Mouse (Mus musculus) lung, embryonic 14.5 days (tissue): ENCODE data around the gene Actr2. TPM values are rescaled to one million over a fixed set of nuclear protein-coding genes. Genes with fewer than 3 reads are reported as not detected.
A peak's percentile ranks its signal among the peaks of the same experiment; 100 is the strongest.
"Not testable (repeated sequence)": the region's sequence is repeated elsewhere in the genome, so short reads cannot be mapped to it uniquely, and the experiment has no call there.

Source experiments
- ATAC-seq: fragments of 200-750 bp; cut with Nextera tagmentation; 2 replicates; pipeline ENCODE4 v1.8.0; 2017; ENCODE audit warnings: mild to moderate bottlenecking, moderate TSS enrichment, moderate library complexity; ENCODE audit not compliant: insufficient read depth
- DNase-seq: peaks from one replicate; pipeline ENCODE4 v3.0.0-alpha.2; 2015
- H3K27ac ChIP-seq: fragments of 300-500 bp; sonication (generic); 2 replicates; pipeline ENCODE4 v1.5.1; 2014; ENCODE audit warnings: low read depth, mild to moderate bottlenecking, moderate library complexity
- H3K27me3 ChIP-seq: fragments of 300-500 bp; sonication (generic); 2 replicates; pipeline ENCODE4 v1.6.1; 2014; ENCODE audit warnings: low read length, control low read depth; ENCODE audit not compliant: insufficient read depth
- H3K36me3 ChIP-seq: fragments of 300-500 bp; sonication (generic); 2 replicates; pipeline ENCODE4 v1.6.1; 2014; ENCODE audit warnings: control low read depth; ENCODE audit not compliant: insufficient read depth
- H3K4me1 ChIP-seq: fragments of 300-500 bp; sonication (generic); 2 replicates; pipeline ENCODE4 v1.6.1; 2014; ENCODE audit warnings: antibody characterized with exemption, control low read depth; ENCODE audit not compliant: insufficient read depth
- H3K4me2 ChIP-seq: fragments of 300-500 bp; sonication (generic); 2 replicates; pipeline ENCODE4 v1.6.1; 2014; ENCODE audit warnings: mild to moderate bottlenecking
- H3K4me3 ChIP-seq: fragments of 300-500 bp; sonication (generic); 2 replicates; pipeline ENCODE4 v1.5.1; 2014; ENCODE audit warnings: low read depth, low read length
- H3K9ac ChIP-seq: fragments of 300-500 bp; sonication (generic); 2 replicates; pipeline ENCODE4 v1.6.1; 2014
- H3K9me3 ChIP-seq: fragments of 300-500 bp; sonication (generic); 2 replicates; pipeline ENCODE4 v1.6.1; 2016; ENCODE audit warnings: low read depth, low read length, control low read depth
- CTCF ChIP-seq: IDR thresholded peaks from 2 replicates; pipeline ENCODE4 v1.5.1; 2016; ENCODE audit warnings: antibody characterized with exemption, low read depth
- WGBS: fragments of 180-500 bp; shearing (Covaris S2); extraction: QIAGEN DNeasy Blood & Tissue Kit; methylation state at CpG from one replicate; pipeline ENCODE4 v1.1.7; 2014; 5-methylcytosine and 5-hydroxymethylcytosine counted together
- polyA plus RNA-seq: library from polyadenylated mRNA; unstranded; fragments of >200 nt; fragmentation: Nextera tagmentation; extraction: Ambion mirVana; gene quantifications from 2 replicates; pipeline ENCODE4 v1.2.1, GENCODE M21; 2014

The Actr2 gene
- polyA plus RNA-seq, 1 experiment from 2014 or later, result 65.9 TPM

DNA sequence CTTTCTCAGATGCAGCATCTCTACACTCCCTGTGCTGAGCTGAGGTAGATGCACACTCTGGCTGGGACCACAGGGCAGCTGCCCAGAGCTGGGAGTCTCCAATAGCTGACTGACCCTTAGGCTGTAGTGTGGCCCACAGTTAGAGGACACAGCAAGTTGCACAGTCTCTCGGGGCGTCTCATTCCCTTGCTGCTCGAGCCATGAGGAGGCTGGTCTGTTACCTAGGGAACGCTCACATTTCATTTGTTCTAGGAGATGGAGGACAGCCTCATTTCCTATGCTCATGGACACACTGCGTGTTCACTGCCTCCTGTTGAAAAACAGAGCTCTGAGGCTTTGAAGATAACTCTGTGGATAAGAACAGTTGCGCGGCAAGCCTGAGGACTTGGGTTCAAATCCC, 76.7 kb downstream of the Actr2 start:
- TF ChIP-seq CTCF, result no peak
- ATAC-seq (no peak), DNase-seq (no peak)
- H3K4me1 ChIP-seq, result 0 out of 2 replicates have a peak, but pooled peaks cover 4% of the 10 kb centered on the region
- no peaks in the 10 kb centered on the region for H3K27me3 ChIP-seq
- H3K9me3 ChIP-seq, result no peaks in the 10 kb centered on the region
- H3K9ac ChIP-seq, result no peak overlapping the region
- H3K36me3 ChIP-seq, result no peaks in the 10 kb centered on the region
- no peak overlapping the region for H3K4me3 ChIP-seq
- no peak overlapping the region for H3K4me2 ChIP-seq
- 77% methylated on average over 7 of the region's 7 CpGs for WGBS
- no peak overlapping the region for H3K27ac ChIP-seq

DNA sequence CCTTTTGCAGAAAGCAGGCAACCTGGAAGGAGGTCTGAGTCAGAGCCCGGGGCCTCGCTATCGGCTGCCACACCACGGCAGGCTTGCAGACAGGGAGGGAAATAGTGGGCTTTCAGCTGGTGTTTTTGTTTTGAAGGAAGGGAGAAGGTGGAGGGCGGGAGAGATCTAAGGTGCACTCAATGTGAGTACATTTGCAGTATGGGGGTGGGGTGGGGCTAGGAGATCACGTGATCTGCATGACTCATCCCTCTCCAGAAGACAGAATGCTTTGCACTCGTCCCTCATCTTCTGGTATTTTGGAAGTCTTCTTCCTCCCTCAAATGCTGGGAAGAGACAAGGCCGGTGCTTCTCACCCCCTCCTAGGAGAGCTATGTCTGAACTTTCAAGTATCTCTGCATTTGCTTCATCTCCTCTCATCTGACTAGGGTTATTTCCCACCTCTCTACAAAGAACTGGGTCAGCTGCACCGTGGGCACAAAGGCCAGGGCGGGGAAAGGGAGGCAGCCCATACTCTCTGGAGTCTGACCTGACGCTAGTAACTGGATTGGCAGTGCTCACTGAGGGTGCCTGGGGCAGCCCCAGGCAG, 77.3 kb downstream of the Actr2 start:
- no peak for ATAC-seq
- Histone ChIP-seq H3K27ac (no peak overlapping the region), H3K9ac (no peak overlapping the region), H3K9me3 (no peaks in the 10 kb centered on the region), H3K36me3 (no peaks in the 10 kb centered on the region), H3K4me1 (0 out of 2 replicates have a peak, but pooled peaks cover 4% of the 10 kb centered on the region), H3K4me3 (no peak overlapping the region), H3K27me3 (no peaks in the 10 kb centered on the region), H3K4me2 (no peak overlapping the region)
- no peak for DNase-seq
- TF ChIP-seq CTCF, result no peak
- 51% methylated on average over 11 of the region's 11 CpGs for WGBS

DNA sequence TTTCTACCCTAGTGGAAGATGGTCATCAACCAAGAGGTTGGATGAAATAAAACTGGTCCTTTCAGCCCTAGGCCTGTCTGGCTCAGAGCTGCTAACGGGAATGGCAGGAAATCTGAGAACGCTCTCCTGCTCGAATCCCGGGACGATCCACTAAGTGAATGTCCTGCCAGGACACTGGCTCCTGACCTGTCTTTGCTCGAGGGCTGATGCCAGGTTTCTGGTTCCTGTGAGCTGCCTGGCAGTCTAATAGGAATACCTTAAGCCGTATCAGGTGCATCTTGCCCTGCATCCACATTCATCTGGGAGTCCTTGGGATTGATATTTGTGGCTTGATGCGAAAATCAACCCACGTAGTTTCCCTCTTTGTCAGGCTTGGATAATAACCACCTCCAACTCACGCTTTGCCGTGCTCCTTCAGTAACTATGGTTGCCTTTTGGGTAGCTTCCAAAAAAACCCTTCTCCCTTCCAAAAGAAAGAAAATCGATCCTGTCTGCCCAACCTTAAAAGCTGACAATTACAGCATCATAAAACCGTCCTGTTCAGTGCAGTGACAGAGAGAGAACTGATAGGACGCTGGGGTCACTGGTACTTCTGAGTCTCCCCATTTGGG, 78.3 kb downstream of the Actr2 start:
- H3K9me3 ChIP-seq, result no peaks in the 10 kb centered on the region
- no peak overlapping the region for H3K4me2 ChIP-seq
- H3K4me3 ChIP-seq, result no peak overlapping the region
- 0 out of 2 replicates have a peak, but pooled peaks cover 4% of the 10 kb centered on the region for H3K4me1 ChIP-seq
- ATAC-seq, result no peak
- 62% methylated on average over 14 of the region's 14 CpGs for WGBS
- no peak for TF ChIP-seq CTCF
- no peaks in the 10 kb centered on the region for H3K36me3 ChIP-seq
- no peaks in the 10 kb centered on the region for H3K27me3 ChIP-seq
- H3K9ac ChIP-seq, result no peak overlapping the region
- no peak for DNase-seq
- H3K27ac ChIP-seq, result no peak overlapping the region

DNA sequence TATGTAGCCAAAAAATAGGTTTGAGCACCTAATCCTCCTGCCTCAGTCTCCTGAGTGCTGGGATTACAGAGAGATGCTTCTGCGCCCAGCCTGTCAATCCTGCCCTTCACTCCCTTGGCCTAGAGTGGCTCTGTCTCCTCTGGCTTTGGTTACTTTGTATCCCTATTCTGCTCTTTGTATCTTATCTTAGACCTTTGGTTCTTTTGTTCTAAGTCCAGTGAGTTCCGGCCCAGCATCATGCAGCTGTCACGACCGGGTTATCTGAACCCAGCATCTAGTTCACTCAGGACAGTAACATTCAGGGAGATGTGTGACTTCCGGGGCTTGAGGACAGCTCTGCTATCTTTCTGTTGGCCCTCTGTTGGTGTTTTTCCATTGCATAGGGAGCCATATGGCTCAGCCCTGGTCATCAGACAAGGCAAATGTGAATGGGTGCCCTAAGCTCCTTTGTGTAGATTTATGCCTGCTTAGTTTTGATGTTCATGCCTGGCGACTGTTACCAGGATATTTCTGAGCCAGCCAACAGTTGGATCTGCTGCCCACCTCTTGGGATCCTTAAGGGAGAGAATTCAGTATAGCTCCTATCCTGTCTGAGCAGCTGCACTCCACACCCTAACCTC, 79.1 kb downstream of the Actr2 start:
- TF ChIP-seq CTCF, result no peak
- Histone ChIP-seq H3K4me2 (no peak overlapping the region), H3K9me3 (no peaks in the 10 kb centered on the region), H3K27ac (no peak overlapping the region), H3K27me3 (no peaks in the 10 kb centered on the region), H3K36me3 (no peaks in the 10 kb centered on the region), H3K4me1 (0 out of 2 replicates have a peak, but pooled peaks cover under 1% of the 10 kb centered on the region), H3K9ac (no peak overlapping the region), H3K4me3 (no peak overlapping the region)
- WGBS, result 58% methylated on average over 6 of the region's 6 CpGs
- ATAC-seq (no peak), DNase-seq (no peak)

DNA sequence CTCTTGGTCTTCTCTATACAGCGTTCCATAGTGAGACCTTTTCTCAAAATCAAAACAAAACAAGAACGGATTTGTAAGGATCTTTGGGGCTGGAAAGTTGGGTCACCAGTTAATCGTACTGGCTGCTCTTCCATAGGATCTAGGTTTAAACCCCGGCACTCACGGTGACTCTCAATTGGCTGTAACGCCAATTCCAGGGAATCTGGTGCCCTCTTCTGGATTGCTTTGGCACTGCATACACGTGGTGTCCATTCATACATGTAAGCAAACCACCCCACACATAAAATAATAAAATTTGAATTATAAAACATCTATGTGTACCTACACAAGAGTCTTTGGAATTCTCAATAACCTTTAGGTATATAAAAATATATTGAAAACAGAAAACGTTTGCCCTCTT, 81.2 kb downstream of the Actr2 start:
- ATAC-seq (no peak), DNase-seq (peak; percentile 79)
- H3K27me3 ChIP-seq, result no peaks in the 10 kb centered on the region
- no peaks in the 10 kb centered on the region for H3K4me1 ChIP-seq
- H3K9me3 ChIP-seq, result no peaks in the 10 kb centered on the region
- no peaks in the 10 kb centered on the region for H3K36me3 ChIP-seq
- H3K9ac ChIP-seq, result no peak overlapping the region
- WGBS, result 38% methylated on average over 8 of the region's 8 CpGs
- H3K4me2 ChIP-seq, result no peak overlapping the region
- peak; percentile 69 for TF ChIP-seq CTCF
- H3K4me3 ChIP-seq, result no peak overlapping the region
- no peak overlapping the region for H3K27ac ChIP-seq

DNA sequence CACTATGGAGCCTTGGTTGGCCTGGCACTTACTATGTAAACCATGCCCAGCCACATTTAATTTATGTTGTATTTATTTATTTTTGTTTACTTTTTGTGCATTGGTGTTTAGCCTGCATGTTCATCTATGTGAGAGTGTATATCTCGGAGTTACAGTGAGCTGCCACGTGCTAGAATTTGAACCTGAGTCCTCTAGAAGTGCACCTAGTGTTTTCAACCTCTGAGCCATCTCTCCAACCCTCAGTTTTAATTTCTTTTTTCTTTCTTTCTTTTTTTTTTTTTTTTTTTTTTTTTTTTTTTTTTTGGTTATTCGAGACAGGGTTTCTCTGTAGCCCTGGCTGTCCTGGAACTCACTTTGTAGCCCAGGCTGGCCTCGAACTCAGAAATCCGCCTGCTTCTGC, 81.7 kb downstream of the Actr2 start:
- not testable (repeated sequence) for H3K4me1 ChIP-seq, ATAC-seq, H3K27me3 ChIP-seq, H3K9me3 ChIP-seq, H3K9ac ChIP-seq, DNase-seq, H3K4me2 ChIP-seq, H3K36me3 ChIP-seq, H3K27ac ChIP-seq, H3K4me3 ChIP-seq
- 90% methylated on average over 5 of the region's 5 CpGs for WGBS

DNA sequence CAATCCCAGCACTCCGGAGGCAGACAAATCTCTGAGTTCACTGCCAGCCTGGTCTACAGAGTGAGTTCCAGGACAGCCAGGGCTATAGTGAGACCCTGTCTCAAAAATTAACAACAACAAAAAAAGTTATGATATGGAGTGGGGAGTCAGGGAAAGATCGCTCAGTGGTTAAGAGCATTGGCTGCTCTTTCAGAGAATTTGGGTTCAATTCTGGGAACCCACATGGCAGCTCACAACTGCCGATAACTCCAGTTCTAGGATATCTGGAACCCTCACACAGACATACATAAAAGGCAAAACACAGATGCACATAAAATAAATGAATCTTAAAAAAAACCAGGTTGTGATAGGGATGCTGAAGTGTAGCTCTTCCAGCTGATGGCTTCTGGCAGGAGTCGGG, 83.7 kb downstream of the Actr2 start:
- DNase-seq (no peak), ATAC-seq (no peak)
- TF ChIP-seq CTCF, result no peak
- no peaks in the 10 kb centered on the region for H3K27me3 ChIP-seq
- H3K4me1 ChIP-seq, result no peaks in the 10 kb centered on the region
- H3K9ac ChIP-seq, result no peak overlapping the region
- no peaks in the 10 kb centered on the region for H3K36me3 ChIP-seq
- WGBS, result 86% methylated on average over 4 of the region's 4 CpGs
- no peak overlapping the region for H3K4me3 ChIP-seq
- no peak overlapping the region for H3K4me2 ChIP-seq
- no peak overlapping the region for H3K27ac ChIP-seq
- no peaks in the 10 kb centered on the region for H3K9me3 ChIP-seq
